Mouse (Mus musculus) CH12.LX (cell line): Measurements from ENCODE around the gene Ccdc170. TPM values are rescaled to one million over a fixed set of nuclear protein-coding genes. Genes with fewer than 3 reads are reported as not detected.

Experiments used
- DNase-seq: peaks from one replicate; pipeline ENCODE4 v3.0.0-alpha.2; 2013; ENCODE audit errors: extremely low read depth
- H3K27ac ChIP-seq: 2 replicates; pipeline ENCODE4 v1.5.1; 2012; ENCODE audit warnings: low read depth, mild to moderate bottlenecking, control low read depth, moderate library complexity; ENCODE audit not compliant: insufficient read depth
- H3K27me3 ChIP-seq: replicated peaks from 2 replicates; pipeline ENCODE3; 2012; ENCODE audit warnings: inconsistent platforms
- H3K36me3 ChIP-seq, 2 experiments: replicated peaks in 1 of 2; 2 replicates each; pipeline versions ENCODE3 to v1.6.1; 2012; ENCODE audit warnings: inconsistent platforms in 1 of 2, low read length in 1 of 2, mild to moderate bottlenecking in 1 of 2, mixed read lengths in 1 of 2, moderate library complexity in 1 of 2; ENCODE audit not compliant: control insufficient read depth in 1 of 2, insufficient read depth in 1 of 2
- H3K4me1 ChIP-seq, 2 experiments: 2 replicates each; pipeline ENCODE4 v1.6.1; 2012; ENCODE audit warnings: inconsistent platforms in 1 of 2, moderate library complexity in 1 of 2; ENCODE audit not compliant: insufficient read depth in 2 of 2, control insufficient read depth in 1 of 2
- H3K4me2 ChIP-seq: 2 replicates; pipeline ENCODE4 v1.6.1; 2012; ENCODE audit warnings: low read depth, mild to moderate bottlenecking, control low read depth; ENCODE audit not compliant: poor library complexity, insufficient read depth, severe bottlenecking
- H3K4me3 ChIP-seq, 3 experiments: fragments of 150-350 bp in 1 of 3; sonication (generic) in 1 of 3; replicated peaks in 1 of 3; 2 replicates each; pipeline versions ENCODE3 to v1.5.1; 2011 to 2012; ENCODE audit warnings: low read depth in 2 of 3, low read length in 2 of 3, mild to moderate bottlenecking in 2 of 3, moderate library complexity in 2 of 3, control low read depth in 1 of 3, improper control_type of control experiment in 1 of 3, inconsistent platforms in 1 of 3, mixed read lengths in 1 of 3; ENCODE audit not compliant: poor library complexity in 1 of 3
- H3K79me2 ChIP-seq: replicated peaks from 2 replicates; pipeline ENCODE4 v1.6.1; 2012; ENCODE audit warnings: mild to moderate bottlenecking, moderate library complexity; ENCODE audit not compliant: control insufficient read depth, poor library complexity, insufficient read depth, severe bottlenecking; ENCODE audit errors: extremely low read depth
- H3K9ac ChIP-seq: 2 replicates; pipeline ENCODE4 v1.6.1; 2012; ENCODE audit warnings: low read depth, mild to moderate bottlenecking, control low read depth, moderate library complexity; ENCODE audit not compliant: insufficient read depth
- H3K9me3 ChIP-seq: replicated peaks from 2 replicates; pipeline ENCODE3; 2012; ENCODE audit warnings: low read length, inconsistent platforms, mixed read lengths
- CHD2 ChIP-seq: IDR thresholded peaks from 2 replicates; pipeline ENCODE4 v1.6.1; 2011; ENCODE audit warnings: low read length, improper control_type of control experiment
- CTCF ChIP-seq, 2 experiments: IDR thresholded peaks in 1 of 2; conservative IDR thresholded peaks in 1 of 2; 2 replicates each; pipeline ENCODE4 v1.5.1; 2011 to 2012; ENCODE audit warnings: low read depth in 2 of 2, low read length in 2 of 2, improper control_type of control experiment in 1 of 2, inconsistent platforms in 1 of 2, mild to moderate bottlenecking in 1 of 2, moderate library complexity in 1 of 2
- E2F4 ChIP-seq: IDR thresholded peaks from 2 replicates; pipeline ENCODE4 v1.6.1; 2011; ENCODE audit warnings: low read depth, low read length, improper control_type of control experiment; ENCODE audit not compliant: insufficient replicate concordance
- HCFC1 ChIP-seq: IDR thresholded peaks from 2 replicates; pipeline ENCODE4 v1.6.1; 2012; ENCODE audit warnings: low read depth, mild to moderate bottlenecking, inconsistent platforms, low read length, improper control_type of control experiment
- IRF4 ChIP-seq: IDR thresholded peaks from 2 replicates; pipeline ENCODE4 v1.6.1; 2014; ENCODE audit warnings: low read depth, mild to moderate bottlenecking, inconsistent platforms, low read length, improper control_type of control experiment
- JUN ChIP-seq: IDR thresholded peaks from 2 replicates; pipeline ENCODE4 v1.6.1; 2011; ENCODE audit warnings: low read depth, mild to moderate bottlenecking, low read length, improper control_type of control experiment, moderate library complexity; ENCODE audit not compliant: insufficient read depth
- JUND ChIP-seq: conservative IDR thresholded peaks from 2 replicates; pipeline ENCODE4 v1.6.1; 2011; ENCODE audit warnings: low read depth, low read length, improper control_type of control experiment
- MAFK ChIP-seq: IDR thresholded peaks from 2 replicates; pipeline ENCODE4 v1.6.1; 2011; ENCODE audit warnings: low read length, improper control_type of control experiment; ENCODE audit not compliant: insufficient replicate concordance
- MAX ChIP-seq: IDR thresholded peaks from 2 replicates; pipeline ENCODE4 v1.6.1; 2011; ENCODE audit warnings: low read length, improper control_type of control experiment
- MAZ ChIP-seq: IDR thresholded peaks from 2 replicates; pipeline ENCODE4 v1.6.1; 2012; ENCODE audit warnings: low read depth, mild to moderate bottlenecking, inconsistent platforms, low read length, improper control_type of control experiment, moderate library complexity
- MXI1 ChIP-seq: IDR thresholded peaks from 2 replicates; pipeline ENCODE4 v1.6.1; 2011; ENCODE audit warnings: mild to moderate bottlenecking, low read depth, low read length, improper control_type of control experiment
- SIN3A ChIP-seq: IDR thresholded peaks from 2 replicates; pipeline ENCODE4 v1.6.1; 2012; ENCODE audit warnings: low read length, improper control_type of control experiment, inconsistent platforms
- TBP ChIP-seq: conservative IDR thresholded peaks from 2 replicates; pipeline ENCODE4 v1.6.1; 2011; ENCODE audit warnings: low read depth, low read length, improper control_type of control experiment
- TCF12 ChIP-seq: IDR thresholded peaks from 2 replicates; pipeline ENCODE4 v1.6.1; 2014; ENCODE audit warnings: low read depth, mild to moderate bottlenecking, inconsistent platforms, low read length, improper control_type of control experiment
- USF1 ChIP-seq: IDR thresholded peaks from 2 replicates; pipeline ENCODE4 v1.6.1; 2014; ENCODE audit warnings: low read depth, mild to moderate bottlenecking, inconsistent platforms, low read length, improper control_type of control experiment
- ZKSCAN1 ChIP-seq: IDR thresholded peaks from 2 replicates; pipeline ENCODE4 v1.6.1; 2012; ENCODE audit warnings: low read depth, inconsistent platforms, low read length, improper control_type of control experiment, borderline replicate concordance
- ZMIZ1 ChIP-seq: IDR thresholded peaks from 2 replicates; pipeline ENCODE4 v1.6.1; 2012; ENCODE audit warnings: low read depth, mild to moderate bottlenecking, inconsistent platforms, low read length, improper control_type of control experiment
- ZNF384 ChIP-seq: IDR thresholded peaks from 2 replicates; pipeline ENCODE4 v1.6.1; 2012; ENCODE audit warnings: low read depth, low read length, improper control_type of control experiment, inconsistent platforms
- dilution Hi-C: fragments of 300-500 bp; cut with MboI; formaldehyde crosslinking; loops from 2 replicates; pipeline ENCODE4 v1.14.3; 2020; ENCODE audit warnings: low sequenced_read_pairs; ENCODE audit not compliant: extremely low pct_unique_long_range_greater_than_20kb, extremely low pct_ligation_motif_present
- in situ Hi-C: fragments of 300-500 bp; cut with MboI; formaldehyde crosslinking; loops from 3 replicates; pipeline ENCODE4 v1.14.3; 2019; ENCODE audit warnings: low sequenced_read_pairs, low pct_ligation_motif_present, low pct_unique_long_range_greater_than_20kb, mixed read lengths
- polyA plus RNA-seq: library from polyadenylated mRNA; unstranded; fragments of >175 nt; gene quantifications from 2 replicates; pipeline ENCODE4 v1.2.1, GENCODE M21; 2012; ENCODE audit warnings: low read depth; ENCODE audit not compliant: insufficient read length
- total RNA-seq, 2 experiments: library from RNA; depleted of rRNA; stranded (reverse); fragments of 300-350 nt in 1 of 2; fragments of >200 nt in 1 of 2; gene quantifications; 2 replicates each; pipeline ENCODE4 v1.2.3; 2012 to 2014

Gene Ccdc170
- total and polyA plus RNA-seq, 3 experiments: not detected

DNA sequence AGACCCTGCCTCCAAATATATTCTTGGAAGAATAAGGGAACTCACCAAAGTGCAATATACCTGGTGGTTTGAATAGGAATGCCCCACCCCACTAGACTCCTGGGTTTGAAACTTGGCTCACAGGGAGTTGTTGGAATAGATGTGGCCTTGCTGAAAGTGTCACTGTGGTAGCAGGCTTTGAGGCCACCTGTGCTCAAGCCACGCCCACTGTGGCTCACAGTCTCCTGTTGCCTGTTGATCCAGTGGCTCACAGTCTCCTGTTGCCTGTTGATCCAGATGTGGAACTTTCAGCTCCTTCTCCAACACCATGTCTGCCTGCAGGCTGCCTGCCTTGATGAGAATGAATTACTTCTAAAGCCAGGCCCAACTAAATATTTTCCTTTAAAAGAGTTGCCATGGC, 1.5 kb downstream of the Ccdc170 start:
- in situ Hi-C loops: no loop called here
- Histone ChIP-seq H3K9me3 (peaks cover 9% of the 10 kb centered on the region), H3K79me2 (no peaks in the 10 kb centered on the region), H3K4me1 (peaks cover 3 to 8% of the 10 kb centered on the region in 2 experiments; a peak in 3 of 4 replicates), H3K9ac (no peak overlapping the region), H3K27me3 (no peaks in the 10 kb centered on the region), H3K4me3 (no peak overlapping the region), H3K27ac (no peak overlapping the region), H3K36me3 (no peaks in the 10 kb centered on the region), H3K4me2 (no peak overlapping the region)
- TF ChIP-seq USF1: no peak
- DNase-seq: no peak
- dilution Hi-C loops: no loop called here

DNA sequence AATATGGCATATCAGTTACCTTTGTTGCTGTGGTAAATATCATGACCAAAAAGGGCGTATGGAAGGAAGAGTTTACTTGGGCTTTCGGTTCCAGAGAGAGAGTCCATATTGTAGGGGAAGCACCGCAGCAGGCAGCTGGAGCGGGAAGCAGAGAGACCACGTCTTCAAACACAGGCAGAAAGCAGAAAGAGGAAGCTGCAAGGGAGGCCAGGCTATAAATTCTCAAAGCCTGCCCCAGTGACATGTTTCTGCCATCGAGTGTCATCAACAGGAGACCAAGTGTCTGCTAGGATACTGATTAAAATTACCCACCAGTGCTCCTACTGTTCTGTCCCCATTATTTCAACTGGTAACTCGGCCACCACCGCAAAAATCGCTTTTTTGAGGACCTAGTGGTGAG, 2.7 kb downstream of the Ccdc170 start:
- no peak overlapping the region for H3K9ac ChIP-seq
- DNase-seq: no peak
- in situ Hi-C loops: no loop called here
- no peaks in the 10 kb centered on the region for H3K36me3 ChIP-seq
- no peak for TF ChIP-seq MAFK
- no peak for TF ChIP-seq MXI1
- TF ChIP-seq IRF4: no peak
- no peak for TF ChIP-seq ZNF384
- TF ChIP-seq CTCF (conservative IDR thresholded peaks at IDR 0.05 in 1 of 2, IDR thresholded peaks at IDR 0.05 in 1 of 2; ENCODE audit: low read depth in 2 of 2, low read length in 2 of 2): no peak
- TF ChIP-seq SIN3A: no peak
- TF ChIP-seq ZKSCAN1: no peak
- no peak for TF ChIP-seq TCF12
- no peak for TF ChIP-seq CHD2
- no peak for TF ChIP-seq ZMIZ1
- no peak for TF ChIP-seq HCFC1
- no peak for TF ChIP-seq MAZ
- peaks cover 9% of the 10 kb centered on the region for H3K9me3 ChIP-seq
- H3K4me3 ChIP-seq: no peak overlapping the region
- dilution Hi-C loops: no loop called here
- no peaks in the 10 kb centered on the region for H3K27me3 ChIP-seq
- peaks cover 3 to 14% of the 10 kb centered on the region in 2 experiments for H3K4me1 ChIP-seq
- no peak overlapping the region for H3K27ac ChIP-seq
- no peak overlapping the region for H3K4me2 ChIP-seq
- H3K79me2 ChIP-seq: no peaks in the 10 kb centered on the region

DNA sequence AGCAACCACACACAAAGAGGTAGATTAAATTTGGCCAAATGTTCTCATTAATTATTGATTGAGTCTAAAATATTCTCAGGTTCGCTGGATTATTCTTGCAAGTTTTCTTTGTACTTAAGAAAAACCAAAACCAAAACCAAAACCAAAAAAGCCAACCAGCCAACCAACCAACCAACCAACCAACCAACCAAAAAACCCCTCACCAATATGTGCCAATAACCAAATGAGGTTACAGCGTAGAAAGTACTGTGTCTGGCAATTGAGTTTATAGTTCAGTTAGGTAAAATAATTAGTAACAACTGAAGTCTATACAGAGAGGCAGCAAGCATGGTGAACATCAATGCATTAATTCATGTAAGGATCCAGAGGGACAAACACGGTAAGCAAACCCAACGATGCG, 7.6 kb downstream of the Ccdc170 start:
- Histone ChIP-seq H3K9ac (no peak overlapping the region; the same call in 1 of the 2 replicates), H3K4me2 (peak overlapping the region; percentile 51), H3K9me3 (peaks cover 3% of the 10 kb centered on the region), H3K27me3 (no peaks in the 10 kb centered on the region), H3K27ac (no peak overlapping the region), H3K4me3 (peak overlapping the region in 1 of 3 experiments; percentile 0), H3K36me3 (no peaks in the 10 kb centered on the region), H3K4me1 (peaks cover 4 to 12% of the 10 kb centered on the region in 2 experiments; a peak in 3 of 4 replicates), H3K79me2 (no peaks in the 10 kb centered on the region)
- DNase-seq: no peak
- dilution Hi-C loops (no loop called here), in situ Hi-C loops (no loop called here)
- TF ChIP-seq IRF4: 0 out of 2 replicates have a peak, but pooled peaks have one; percentile 15
- no peak for TF ChIP-seq JUN
- no peak for TF ChIP-seq E2F4
- TF ChIP-seq MAX: no peak
- TF ChIP-seq MAFK: no peak
- TF ChIP-seq TBP: no peak
- TF ChIP-seq JUND: no peak
- no peak for TF ChIP-seq ZNF384
